Mouse (Mus musculus): ENCODE data around the gene Irf1. TPM values are rescaled to one million over a fixed set of nuclear protein-coding genes. Genes with fewer than 3 reads are reported as not detected.

Irf1 gene
- 3.7 and 4.8 TPM in 2 replicates for polyA plus RNA-seq (2015; fragmentation: Nextera tagmentation; extraction: Ambion mirVana)

DNA sequence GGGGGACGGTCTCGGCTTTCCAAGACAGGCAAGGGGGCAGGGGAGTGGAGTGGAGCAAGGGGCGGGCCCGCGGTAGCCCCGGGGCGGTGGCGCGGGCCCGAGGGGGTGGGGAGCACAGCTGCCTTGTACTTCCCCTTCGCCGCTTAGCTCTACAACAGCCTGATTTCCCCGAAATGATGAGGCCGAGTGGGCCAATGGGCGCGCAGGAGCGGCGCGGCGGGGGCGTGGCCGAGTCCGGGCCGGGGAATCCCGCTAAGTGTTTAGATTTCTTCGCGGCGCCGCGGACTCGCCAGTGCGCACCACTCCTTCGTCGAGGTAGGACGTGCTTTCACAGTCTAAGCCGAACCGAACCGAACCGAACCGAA, at the start of gene Irf1:
Gene Irf1, plus strand, starts transcription at position 255 of the 365 bp plus-strand sequence.
- peaks cover 20% of the 10 kb centered on the region for H3K27me3 ChIP-seq
- WGBS: under 1% methylated on average over 40 of the region's 40 CpGs
- peak within 1 kb of the TSS; percentile 70 for H3K4me3 ChIP-seq

DNA sequence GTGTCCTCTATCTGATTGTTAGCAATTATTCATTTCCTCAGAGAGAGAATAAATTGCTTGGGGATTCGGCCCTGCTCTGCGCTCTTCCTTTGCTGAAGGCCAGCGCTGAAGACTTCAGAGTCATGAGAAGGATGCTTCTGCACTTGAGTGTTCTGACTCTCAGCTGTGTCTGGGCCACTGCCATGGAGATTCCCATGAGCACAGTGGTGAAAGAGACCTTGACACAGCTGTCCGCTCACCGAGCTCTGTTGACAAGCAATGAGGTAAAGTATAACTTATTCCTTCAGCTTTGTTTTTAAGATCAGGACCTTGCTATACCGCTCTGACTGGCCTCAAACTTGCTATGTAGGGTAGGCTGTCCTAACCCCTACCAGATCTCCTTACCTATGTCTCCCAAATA, 49.1 kb upstream of the Irf1 start, which contains the start of gene Il5:
Gene Il5, plus strand, starts transcription at position 80 of the 400 bp plus-strand sequence.
- Histone ChIP-seq H3K9me3 (no peaks in the 10 kb centered on the region), H3K4me1 (replicated peaks) (no peaks in the 10 kb centered on the region), H3K4me3 (no peak within 1 kb of the TSS), H3K9ac (no peak within 1 kb of the TSS), H3K27ac (replicated peaks) (no peak within 1 kb of the TSS), H3K4me2 (no peak within 1 kb of the TSS), H3K36me3 (no peaks in the 10 kb centered on the region), H3K27me3 (no peaks in the 10 kb centered on the region)
- WGBS: 89% methylated on average over 6 of the region's 6 CpGs
- ATAC-seq (ENCODE audit: low FRiP score, low read depth): no peak

More for the DNA sequence above, at the start of gene Irf1:
- peak within 1 kb of the TSS; percentile 57 for H3K9ac ChIP-seq
- ATAC-seq (ENCODE audit: low FRiP score, low read depth): peak; percentile 93
- no peaks in the 10 kb centered on the region for H3K36me3 ChIP-seq
- peak within 1 kb of the TSS; percentile 10; the same call in 1 of the 2 replicates for H3K27ac ChIP-seq (replicated peaks)
- H3K9me3 ChIP-seq: no peaks in the 10 kb centered on the region
- peak within 1 kb of the TSS; percentile 97 for H3K4me2 ChIP-seq
- peaks cover 12% of the 10 kb centered on the region for H3K4me1 ChIP-seq (replicated peaks)

DNA sequence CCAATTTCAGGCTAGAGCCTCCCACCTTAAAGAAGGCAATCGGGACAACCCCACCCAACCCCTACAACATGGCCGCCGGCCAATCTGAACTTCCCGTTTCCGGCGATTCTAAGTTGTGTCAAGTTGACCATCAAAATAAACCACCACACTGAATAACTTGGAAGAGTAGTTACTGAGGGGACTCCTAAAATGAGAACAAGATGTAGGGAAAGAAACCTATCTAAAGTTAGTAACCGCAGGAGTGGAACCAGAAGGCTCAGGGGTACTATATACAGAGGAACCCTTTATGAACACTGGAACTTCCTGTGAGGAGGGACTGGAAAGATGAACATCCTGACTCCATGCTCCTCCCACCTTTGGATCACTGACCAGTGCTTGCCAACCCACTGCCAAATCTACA, 38.4 kb upstream of the Irf1 start:
- Histone ChIP-seq H3K9me3 (no peaks in the 10 kb centered on the region), H3K36me3 (no peaks in the 10 kb centered on the region), H3K9ac (no peak overlapping the region), H3K4me1 (replicated peaks) (no peaks in the 10 kb centered on the region), H3K4me3 (no peak overlapping the region), H3K4me2 (no peak overlapping the region), H3K27me3 (no peaks in the 10 kb centered on the region), H3K27ac (replicated peaks) (no peak overlapping the region)
- 98% methylated on average over 7 of the region's 7 CpGs for WGBS
- no peak for ATAC-seq (ENCODE audit: low FRiP score, low read depth)

DNA sequence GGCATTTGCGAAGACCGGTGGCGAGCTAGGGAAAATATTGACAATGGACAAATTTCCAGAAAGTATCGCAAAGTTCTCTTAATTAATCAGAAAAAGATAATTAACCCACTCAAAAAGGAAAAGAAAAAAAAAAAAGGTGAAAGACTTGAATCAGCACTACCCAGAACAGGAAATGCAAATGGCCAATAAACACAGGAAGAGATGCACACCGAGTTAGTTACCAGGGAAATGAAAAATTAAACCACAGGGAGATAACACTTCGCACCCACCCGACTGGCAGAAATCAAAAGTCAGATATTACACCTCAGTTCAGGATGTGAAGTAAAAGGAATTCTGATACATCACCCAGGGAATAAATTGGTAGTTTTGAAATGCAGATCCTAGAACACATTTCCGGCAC, 37.6 kb upstream of the Irf1 start:
- ATAC-seq (ENCODE audit: low FRiP score, low read depth): no peak
- no peaks in the 10 kb centered on the region for H3K27me3 ChIP-seq

DNA sequence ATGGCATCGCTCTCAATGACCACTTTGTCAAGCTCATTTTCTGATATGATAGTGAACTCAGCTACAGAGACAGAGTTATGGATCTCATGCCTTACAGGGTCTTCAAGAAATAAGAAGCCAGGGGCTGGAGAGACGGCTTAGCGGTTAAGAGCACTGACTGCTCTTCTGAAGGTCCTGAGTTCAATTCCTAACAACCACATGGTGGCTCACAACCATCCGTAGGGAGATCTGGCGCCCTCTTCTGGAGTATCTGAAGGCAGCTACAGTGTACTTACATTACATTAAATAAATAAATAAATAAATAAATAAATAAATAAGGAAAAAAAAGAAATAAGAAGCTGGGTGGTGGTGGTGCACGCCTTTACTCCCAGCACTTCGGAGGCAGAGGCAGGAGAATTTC, 36.0 kb upstream of the Irf1 start:
- no peaks in the 10 kb centered on the region for H3K36me3 ChIP-seq
- H3K4me1 ChIP-seq (replicated peaks): no peaks in the 10 kb centered on the region
- ATAC-seq (ENCODE audit: low FRiP score, low read depth): no peak

More for the DNA sequence above, 37.6 kb upstream of the Irf1 start:
- H3K36me3 ChIP-seq: no peaks in the 10 kb centered on the region
- no peak overlapping the region for H3K4me3 ChIP-seq
- H3K9me3 ChIP-seq: no peaks in the 10 kb centered on the region
- no peak overlapping the region for H3K27ac ChIP-seq (replicated peaks)
- 95% methylated on average over 8 of the region's 8 CpGs for WGBS
- no peak overlapping the region for H3K4me2 ChIP-seq
- no peak overlapping the region for H3K9ac ChIP-seq
- no peaks in the 10 kb centered on the region for H3K4me1 ChIP-seq (replicated peaks)

DNA sequence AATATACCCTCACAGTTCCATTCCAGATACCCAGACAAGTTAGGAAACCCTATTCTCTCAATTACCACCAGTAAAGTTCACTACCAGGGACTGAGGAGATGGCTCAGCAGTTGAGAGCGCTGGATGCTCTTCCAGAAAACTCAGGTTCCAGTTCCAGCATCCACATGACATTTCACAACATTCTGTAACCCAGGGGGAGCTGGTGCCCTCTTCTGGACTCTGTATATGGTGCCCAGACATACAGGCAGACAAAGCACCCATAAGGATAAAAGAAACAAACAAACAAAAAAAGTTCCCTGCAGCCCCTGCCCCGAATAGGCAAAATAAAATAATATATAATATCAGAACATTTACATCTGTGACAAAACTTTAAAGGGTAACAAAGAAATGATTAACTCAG, 35.4 kb upstream of the Irf1 start:
- Histone ChIP-seq H3K36me3 (no peaks in the 10 kb centered on the region), H3K4me1 (replicated peaks) (no peaks in the 10 kb centered on the region), H3K9me3 (no peaks in the 10 kb centered on the region), H3K4me3 (no peak overlapping the region), H3K9ac (no peak overlapping the region), H3K27ac (replicated peaks) (no peak overlapping the region), H3K27me3 (no peaks in the 10 kb centered on the region), H3K4me2 (no peak overlapping the region)
- 81% methylated on average over 2 of the region's 2 CpGs for WGBS
- no peak for ATAC-seq (ENCODE audit: low FRiP score, low read depth)

More for the DNA sequence above, 36.0 kb upstream of the Irf1 start:
- Histone ChIP-seq H3K27me3 (no peaks in the 10 kb centered on the region), H3K4me2 (no peak overlapping the region), H3K27ac (replicated peaks) (no peak overlapping the region), H3K9ac (no peak overlapping the region), H3K9me3 (no peaks in the 10 kb centered on the region), H3K4me3 (no peak overlapping the region)
- 88% methylated on average over 7 of the region's 7 CpGs for WGBS

DNA sequence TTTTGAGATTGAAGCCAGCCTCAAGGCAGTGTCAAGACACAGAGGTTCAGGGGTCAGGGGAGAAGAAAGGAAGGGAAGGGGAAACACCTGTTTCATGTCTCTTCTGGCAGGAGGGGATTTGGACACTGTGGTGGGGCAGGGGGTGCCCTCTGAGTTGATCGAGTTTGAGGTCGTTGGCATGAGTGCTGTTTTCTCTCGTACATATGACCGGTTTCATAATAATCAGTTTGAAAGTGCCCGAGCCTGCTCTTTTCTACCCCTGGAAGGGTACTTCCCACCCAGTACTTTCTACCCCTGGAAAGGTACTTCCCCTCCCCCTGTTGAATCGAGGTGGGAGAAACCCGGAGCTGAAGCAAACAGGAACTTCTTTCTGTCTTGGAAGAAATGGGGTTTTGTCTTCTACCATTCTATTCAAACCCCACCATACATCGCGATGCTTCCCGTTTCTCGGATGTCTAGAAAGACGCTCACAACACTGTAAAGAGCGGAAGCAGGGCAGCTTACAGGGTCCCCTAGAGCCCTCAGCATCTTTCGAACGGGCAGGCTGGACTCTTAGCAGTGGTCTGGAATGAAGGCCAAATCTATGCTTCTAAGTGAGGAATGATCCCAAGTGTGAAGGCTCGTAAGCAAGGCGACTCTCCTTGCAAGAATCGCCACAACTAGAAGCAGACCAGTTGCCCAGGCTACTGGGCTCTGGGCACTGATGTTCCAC, 34.7 kb upstream of the Irf1 start:
- peak overlapping the region; percentile 44 for H3K4me2 ChIP-seq
- H3K4me1 ChIP-seq (replicated peaks): no peaks in the 10 kb centered on the region
- no peak overlapping the region for H3K27ac ChIP-seq (replicated peaks)
- H3K27me3 ChIP-seq: no peaks in the 10 kb centered on the region
- no peak overlapping the region for H3K4me3 ChIP-seq
- WGBS: 76% methylated on average over 18 of the region's 18 CpGs
- no peaks in the 10 kb centered on the region for H3K9me3 ChIP-seq
- no peak overlapping the region for H3K9ac ChIP-seq
- no peak for ATAC-seq (ENCODE audit: low FRiP score, low read depth)
- no peaks in the 10 kb centered on the region for H3K36me3 ChIP-seq

DNA sequence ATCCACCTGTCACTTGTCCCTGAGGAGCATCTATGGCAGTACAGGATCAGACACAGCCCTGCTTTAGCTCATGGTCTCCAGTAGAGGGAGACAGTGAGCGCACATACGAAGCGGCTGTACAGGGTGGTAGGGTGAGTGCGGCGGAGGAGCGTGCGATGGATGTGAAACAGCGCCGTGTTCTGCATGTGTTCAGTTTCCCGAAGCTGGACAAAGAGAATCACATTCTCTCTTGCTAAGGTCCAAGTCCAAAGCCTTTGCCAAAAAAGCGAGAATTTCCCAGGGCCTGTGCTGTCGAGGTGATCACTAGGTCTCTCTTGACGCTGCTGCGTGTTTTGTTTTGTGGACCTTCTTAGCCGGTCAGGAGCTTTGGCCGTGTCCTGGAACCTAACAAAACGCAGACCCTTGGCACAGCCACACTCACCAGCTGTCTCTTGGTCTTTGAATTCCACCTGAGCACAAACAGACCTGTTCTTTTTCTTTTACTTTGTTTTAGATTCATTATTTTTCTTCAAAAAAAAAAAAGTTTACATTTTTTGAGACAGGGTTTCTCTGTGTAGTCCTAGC, 34.0 kb upstream of the Irf1 start:
- H3K9ac ChIP-seq: no peak overlapping the region
- H3K36me3 ChIP-seq: no peaks in the 10 kb centered on the region
- H3K4me1 ChIP-seq (replicated peaks): no peaks in the 10 kb centered on the region
- H3K4me2 ChIP-seq: peak overlapping the region; percentile 44
- no peaks in the 10 kb centered on the region for H3K9me3 ChIP-seq
- no peak overlapping the region for H3K4me3 ChIP-seq
- ATAC-seq (ENCODE audit: low FRiP score, low read depth): peak; percentile 91
- 24% methylated on average over 17 of the region's 17 CpGs for WGBS
- H3K27ac ChIP-seq (replicated peaks): no peak overlapping the region
- no peaks in the 10 kb centered on the region for H3K27me3 ChIP-seq

DNA sequence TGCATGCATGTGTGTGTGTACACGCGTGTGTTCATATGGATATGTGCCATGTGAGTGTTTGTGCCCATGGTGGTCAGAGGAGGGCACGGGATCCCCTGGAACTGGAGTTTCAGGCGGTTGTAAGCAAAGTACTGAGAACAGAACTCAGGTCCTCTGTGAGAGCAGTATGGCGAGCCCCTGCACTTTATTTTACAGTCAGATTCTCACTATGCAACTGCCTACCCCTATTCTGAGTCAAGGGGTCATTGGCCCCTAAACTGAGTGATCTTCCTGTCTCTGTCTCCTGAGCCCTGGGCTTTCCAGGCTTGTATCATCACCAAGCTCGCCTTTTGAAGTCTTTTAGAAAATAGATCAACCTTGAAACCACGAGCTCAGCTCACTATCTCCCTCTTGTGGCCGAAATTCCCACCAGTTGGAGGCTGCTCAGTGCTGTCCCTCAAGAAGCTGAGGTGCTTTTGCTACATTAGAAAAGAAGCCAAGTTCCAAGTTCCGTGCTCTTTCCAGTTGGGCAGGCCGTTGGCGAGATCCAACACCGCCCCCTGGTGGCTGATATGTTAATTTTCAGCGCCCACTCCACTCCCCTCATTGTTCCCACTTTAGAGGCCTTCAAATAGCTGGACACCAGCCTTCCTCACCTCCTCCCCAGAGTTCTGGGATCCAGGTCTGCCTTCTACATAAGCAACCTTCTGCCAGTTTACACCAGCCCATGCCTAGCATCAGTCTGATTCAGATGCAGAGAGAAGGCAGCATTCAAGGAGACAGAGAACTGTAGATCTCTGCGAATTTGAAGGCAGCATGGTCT, 32.8 kb upstream of the Irf1 start:
- H3K9ac ChIP-seq: no peak overlapping the region
- no peaks in the 10 kb centered on the region for H3K9me3 ChIP-seq
- H3K4me3 ChIP-seq: no peak overlapping the region
- H3K4me2 ChIP-seq: no peak overlapping the region
- H3K27me3 ChIP-seq: no peaks in the 10 kb centered on the region
- peak; percentile 30; the same call in 1 of the 2 replicates for ATAC-seq (ENCODE audit: low FRiP score, low read depth)
- 51% methylated on average over 14 of the region's 14 CpGs for WGBS
- H3K4me1 ChIP-seq (replicated peaks): no peaks in the 10 kb centered on the region
- H3K36me3 ChIP-seq: no peaks in the 10 kb centered on the region
- no peak overlapping the region for H3K27ac ChIP-seq (replicated peaks)

DNA sequence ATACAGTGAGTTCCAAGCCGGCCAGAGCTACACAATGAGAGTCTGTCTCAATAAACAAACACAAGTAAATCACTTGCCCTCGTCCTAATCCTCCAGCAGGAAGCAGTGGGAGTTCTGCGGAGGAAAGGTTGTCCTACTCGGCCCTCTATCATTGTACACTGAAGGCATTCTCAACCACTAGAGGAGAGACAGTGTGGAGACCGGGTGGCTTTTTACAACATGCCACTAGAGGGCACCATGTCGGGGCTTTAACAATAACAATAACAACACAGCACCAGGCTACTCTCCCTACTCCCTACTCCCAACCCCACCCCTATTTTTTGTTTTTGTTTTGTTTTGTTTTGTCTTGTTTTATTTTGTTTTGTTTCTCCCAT, 32.3 kb upstream of the Irf1 start:
- WGBS: 45% methylated on average over 6 of the region's 6 CpGs
- no peaks in the 10 kb centered on the region for H3K27me3 ChIP-seq
- peak; percentile 45; the same call in 1 of the 2 replicates for ATAC-seq (ENCODE audit: low FRiP score, low read depth)

DNA sequence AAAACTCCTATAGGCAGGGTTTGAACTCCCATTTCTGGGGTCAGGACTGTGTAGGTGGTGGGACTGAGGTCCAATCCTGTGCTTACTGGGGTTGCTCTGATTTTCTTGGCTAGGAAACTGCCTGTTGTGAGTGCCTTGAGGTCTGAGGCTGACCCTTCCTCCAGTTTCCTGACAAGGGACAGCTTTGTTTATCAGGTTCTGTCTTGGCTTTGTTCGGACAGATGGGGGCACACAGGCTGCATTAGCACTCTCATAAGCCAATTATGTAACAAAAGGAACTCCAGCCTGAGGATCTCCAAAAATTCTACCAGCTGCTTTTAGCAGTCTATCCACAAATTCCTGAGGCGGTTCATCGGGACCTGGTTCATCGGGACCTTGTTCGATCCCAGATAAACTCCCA, 27.5 kb upstream of the Irf1 start:
- Histone ChIP-seq H3K4me1 (replicated peaks) (no peaks in the 10 kb centered on the region), H3K27me3 (no peaks in the 10 kb centered on the region), H3K9me3 (no peaks in the 10 kb centered on the region), H3K27ac (replicated peaks) (no peak overlapping the region), H3K36me3 (no peaks in the 10 kb centered on the region), H3K4me3 (no peak overlapping the region), H3K4me2 (no peak overlapping the region), H3K9ac (no peak overlapping the region)
- 21% methylated on average over 5 of the region's 5 CpGs for WGBS
- ATAC-seq (ENCODE audit: low FRiP score, low read depth): no peak

More for the DNA sequence above, 32.3 kb upstream of the Irf1 start:
- Histone ChIP-seq H3K4me2 (no peak overlapping the region), H3K9me3 (no peaks in the 10 kb centered on the region), H3K4me1 (replicated peaks) (no peaks in the 10 kb centered on the region), H3K9ac (no peak overlapping the region), H3K27ac (replicated peaks) (no peak overlapping the region), H3K36me3 (no peaks in the 10 kb centered on the region), H3K4me3 (no peak overlapping the region)

DNA sequence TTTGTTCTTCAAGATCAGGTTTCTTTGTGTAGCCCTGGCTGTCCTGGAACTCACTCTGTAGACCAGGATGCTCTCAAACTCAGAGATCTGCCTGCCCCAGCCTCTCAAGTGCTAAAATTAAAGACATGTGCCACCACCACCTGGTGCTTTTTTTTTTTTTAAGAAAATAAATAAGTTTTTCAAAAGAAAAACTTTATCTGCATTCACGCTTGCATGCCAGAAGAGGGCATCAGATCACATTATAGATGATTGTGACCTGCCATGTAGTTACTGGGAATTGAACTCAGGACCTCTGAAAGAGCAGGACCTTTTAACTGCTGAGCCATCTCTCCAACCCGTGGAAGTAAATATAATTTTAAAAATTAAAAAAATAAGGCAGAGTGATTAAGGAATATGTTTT, 24.6 kb upstream of the Irf1 start:
- no peaks in the 10 kb centered on the region for H3K36me3 ChIP-seq
- no peak overlapping the region for H3K27ac ChIP-seq (replicated peaks)
- H3K9me3 ChIP-seq: no peaks in the 10 kb centered on the region
- 92% methylated on average over 2 of the region's 2 CpGs for WGBS
- H3K4me1 ChIP-seq (replicated peaks): no peaks in the 10 kb centered on the region
- ATAC-seq (ENCODE audit: low FRiP score, low read depth): no peak
- no peaks in the 10 kb centered on the region for H3K27me3 ChIP-seq
- H3K4me2 ChIP-seq: no peak overlapping the region
- no peak overlapping the region for H3K9ac ChIP-seq
- no peak overlapping the region for H3K4me3 ChIP-seq
